Mouse (Mus musculus) liver, embryonic 12.5 days (tissue): ENCODE results near the gene Msi2. TPM values are rescaled to one million over a fixed set of nuclear protein-coding genes. Genes with fewer than 3 reads are reported as not detected.
A peak's percentile ranks its signal among the peaks of the same experiment; 100 is the strongest.

Experiments used
- ATAC-seq: fragments of 200-750 bp; cut with Nextera tagmentation; 2 replicates; pipeline ENCODE4 v1.8.0; 2017; ENCODE audit warnings: moderate number of reproducible peaks, mild to moderate bottlenecking, moderate library complexity
- H3K27ac ChIP-seq: fragments of 300-500 bp; sonication (generic); 2 replicates; pipeline ENCODE4 v1.5.1; 2016; ENCODE audit warnings: mild to moderate bottlenecking
- H3K27me3 ChIP-seq: fragments of 300-500 bp; sonication (generic); replicated peaks from 2 replicates; pipeline ENCODE4 v1.6.1; 2016; ENCODE audit warnings: mild to moderate bottlenecking, moderate library complexity
- H3K36me3 ChIP-seq: fragments of 300-500 bp; sonication (generic); 2 replicates; pipeline ENCODE4 v1.6.1; 2016; ENCODE audit warnings: mild to moderate bottlenecking, moderate library complexity
- H3K4me1 ChIP-seq: fragments of 300-500 bp; sonication (generic); 2 replicates; pipeline ENCODE4 v1.6.1; 2016
- H3K4me2 ChIP-seq: fragments of 300-500 bp; sonication (generic); 2 replicates; pipeline ENCODE4 v1.6.1; 2016; ENCODE audit warnings: mild to moderate bottlenecking, moderate library complexity
- H3K4me3 ChIP-seq: fragments of 300-500 bp; sonication (generic); 2 replicates; pipeline ENCODE4 v1.5.1; 2016; ENCODE audit warnings: mild to moderate bottlenecking, moderate library complexity
- H3K9ac ChIP-seq: fragments of 300-500 bp; sonication (generic); 2 replicates; pipeline ENCODE4 v1.6.1; 2016; ENCODE audit warnings: mild to moderate bottlenecking, moderate library complexity
- H3K9me3 ChIP-seq: fragments of 300-500 bp; sonication (generic); replicated peaks from 2 replicates; pipeline ENCODE4 v1.6.1; 2016; ENCODE audit warnings: mild to moderate bottlenecking, moderate library complexity
- WGBS: fragments of 180-500 bp; shearing (Covaris S2); methylation state at CpG from one replicate; pipeline ENCODE4 v1.1.7; 2016; ENCODE audit not compliant: insufficient replicate concordance; 5-methylcytosine and 5-hydroxymethylcytosine counted together
- polyA plus RNA-seq: library from polyadenylated mRNA; unstranded; fragments of >200 nt; fragmentation: Nextera tagmentation; extraction: Ambion mirVana; gene quantifications from 2 replicates; pipeline ENCODE4 v1.2.1, GENCODE M21; 2016

The Msi2 gene
- polyA plus RNA-seq, 1 experiment from 2014 or later = 5.2 TPM

GRCm38 (mm10) chr11:88468996-88469395, 249.3 kb downstream of the Msi2 start:
- ATAC-seq = no peak
- Histone ChIP-seq H3K4me2 (no peak overlapping the region), H3K27ac (no peak overlapping the region), H3K36me3 (0 out of 2 replicates have a peak, but pooled peaks cover 5% of the 10 kb centered on the region), H3K4me3 (no peak overlapping the region), H3K27me3 (no peaks in the 10 kb centered on the region), H3K9ac (no peak overlapping the region), H3K9me3 (no peaks in the 10 kb centered on the region), H3K4me1 (peaks cover 32% of the 10 kb centered on the region; the same call in 1 of the 2 replicates)

DNA sequence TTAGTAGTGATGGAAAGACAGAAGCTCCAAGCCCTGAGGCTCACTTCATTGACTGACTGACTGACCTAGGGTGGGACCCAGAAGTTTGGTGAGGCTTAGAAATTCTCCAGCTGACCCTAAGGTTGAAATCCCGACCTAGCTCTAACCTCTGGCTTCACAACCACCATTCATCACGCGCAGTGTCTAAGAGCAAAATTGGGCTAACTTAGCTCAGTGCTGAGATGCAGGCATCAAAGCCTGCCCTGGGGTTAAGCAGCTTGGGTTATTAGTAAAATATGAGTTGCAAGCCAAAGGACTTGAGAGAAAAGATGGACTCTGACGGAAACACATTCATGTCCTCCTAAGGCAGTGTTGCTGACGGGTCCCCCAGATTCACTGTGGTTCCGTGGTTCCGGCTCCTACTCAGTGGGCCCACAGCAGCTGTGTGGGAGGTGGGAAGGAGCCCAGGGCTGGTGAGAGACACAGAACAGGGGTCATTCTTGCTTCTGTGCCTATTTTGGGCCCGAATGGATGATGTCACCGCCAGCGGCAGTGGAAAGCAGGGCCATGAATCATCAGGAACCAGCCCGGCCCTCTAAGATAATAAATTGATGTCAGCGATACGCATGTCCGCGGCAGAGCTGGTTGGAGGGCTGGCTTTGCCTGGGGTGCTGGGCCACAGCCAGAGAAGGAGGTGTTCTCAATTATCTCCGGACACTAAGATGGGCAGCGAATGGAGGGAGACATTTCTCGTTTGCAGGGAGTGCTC, 250.6 kb downstream of the Msi2 start:
- 48% methylated on average over 18 of the region's 18 CpGs for WGBS
- Histone ChIP-seq H3K9me3 (no peaks in the 10 kb centered on the region), H3K9ac (no peak overlapping the region), H3K27ac (no peak overlapping the region), H3K4me3 (no peak overlapping the region), H3K4me2 (no peak overlapping the region), H3K4me1 (peaks cover 32% of the 10 kb centered on the region; the same call in 1 of the 2 replicates), H3K36me3 (0 out of 2 replicates have a peak, but pooled peaks cover 5% of the 10 kb centered on the region), H3K27me3 (no peaks in the 10 kb centered on the region)
- no peak for ATAC-seq

DNA sequence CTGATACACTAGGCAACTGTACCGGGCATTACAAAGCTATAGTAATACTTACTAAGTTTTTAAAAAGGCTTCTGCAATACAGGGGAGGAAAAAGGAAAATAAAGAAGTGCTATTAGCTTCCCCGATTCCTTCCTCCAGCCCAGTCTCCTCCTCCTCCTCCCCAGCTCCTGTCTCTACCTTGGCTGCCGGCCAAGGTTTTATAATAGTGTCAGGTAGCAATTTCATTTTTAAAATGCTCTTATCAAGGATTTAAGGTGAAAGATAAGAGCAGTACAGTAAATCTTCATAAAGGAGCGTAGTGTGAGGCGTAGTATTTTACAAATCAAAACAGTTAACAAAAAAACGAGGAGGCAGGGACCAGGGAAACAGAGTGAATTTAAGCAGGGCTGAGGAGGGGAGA, 254.4 kb downstream of the Msi2 start:
- ATAC-seq = no peak
- WGBS = 79% methylated on average over 6 of the region's 6 CpGs
- H3K27me3 ChIP-seq = no peaks in the 10 kb centered on the region
- H3K4me2 ChIP-seq = no peak overlapping the region
- H3K9ac ChIP-seq = no peak overlapping the region
- H3K4me3 ChIP-seq = no peak overlapping the region
- 0 out of 2 replicates have a peak, but pooled peaks cover 5% of the 10 kb centered on the region for H3K36me3 ChIP-seq
- H3K27ac ChIP-seq = no peak overlapping the region
- peaks cover 11% of the 10 kb centered on the region; the same call in 1 of the 2 replicates for H3K4me1 ChIP-seq
- no peaks in the 10 kb centered on the region for H3K9me3 ChIP-seq

GRCm38 (mm10) chr11:88462789-88463188, 255.5 kb downstream of the Msi2 start:
- Histone ChIP-seq H3K27ac (no peak overlapping the region), H3K9ac (no peak overlapping the region), H3K9me3 (no peaks in the 10 kb centered on the region), H3K36me3 (0 out of 2 replicates have a peak, but pooled peaks cover 5% of the 10 kb centered on the region), H3K4me1 (peaks cover 3% of the 10 kb centered on the region; the same call in 1 of the 2 replicates), H3K4me3 (no peak overlapping the region), H3K4me2 (no peak overlapping the region), H3K27me3 (no peaks in the 10 kb centered on the region)
- ATAC-seq = no peak
- WGBS = 79% methylated on average over 8 of the region's 8 CpGs

DNA sequence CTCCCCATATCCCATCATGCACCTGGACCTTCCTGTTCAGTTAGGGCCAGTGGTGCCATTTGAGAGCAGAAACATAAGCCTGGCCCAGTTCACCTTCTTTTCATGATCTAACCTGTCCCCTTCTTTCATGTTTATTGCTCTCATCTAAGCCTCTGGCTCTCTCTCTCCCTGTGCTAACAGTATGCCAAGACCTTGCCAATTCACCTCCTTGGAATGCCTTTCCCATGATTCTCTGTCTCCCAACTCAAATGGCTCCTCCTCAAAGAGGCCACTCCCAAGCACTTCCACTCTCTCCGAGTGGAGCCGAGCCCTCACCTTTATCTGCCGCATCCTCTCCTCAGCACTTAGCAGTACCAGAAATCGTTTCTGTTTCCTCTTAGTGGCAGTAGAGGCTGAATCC, 256.7 kb downstream of the Msi2 start:
- Histone ChIP-seq H3K4me3 (no peak overlapping the region), H3K9ac (no peak overlapping the region), H3K27me3 (no peaks in the 10 kb centered on the region), H3K4me2 (no peak overlapping the region), H3K4me1 (no peaks in the 10 kb centered on the region; the same call in 1 of the 2 replicates), H3K36me3 (no peaks in the 10 kb centered on the region), H3K27ac (no peak overlapping the region), H3K9me3 (no peaks in the 10 kb centered on the region)
- 77% methylated on average over 4 of the region's 4 CpGs for WGBS
- no peak for ATAC-seq

GRCm38 (mm10) chr11:88459946-88460736, 258.2 kb downstream of the Msi2 start:
- Histone ChIP-seq H3K27me3 (no peaks in the 10 kb centered on the region), H3K36me3 (no peaks in the 10 kb centered on the region), H3K9me3 (no peaks in the 10 kb centered on the region), H3K9ac (no peak overlapping the region), H3K4me2 (no peak overlapping the region), H3K27ac (no peak overlapping the region), H3K4me1 (peaks cover 13% of the 10 kb centered on the region), H3K4me3 (no peak overlapping the region)
- ATAC-seq = no peak
- 68% methylated on average over 19 of the region's 19 CpGs for WGBS

DNA sequence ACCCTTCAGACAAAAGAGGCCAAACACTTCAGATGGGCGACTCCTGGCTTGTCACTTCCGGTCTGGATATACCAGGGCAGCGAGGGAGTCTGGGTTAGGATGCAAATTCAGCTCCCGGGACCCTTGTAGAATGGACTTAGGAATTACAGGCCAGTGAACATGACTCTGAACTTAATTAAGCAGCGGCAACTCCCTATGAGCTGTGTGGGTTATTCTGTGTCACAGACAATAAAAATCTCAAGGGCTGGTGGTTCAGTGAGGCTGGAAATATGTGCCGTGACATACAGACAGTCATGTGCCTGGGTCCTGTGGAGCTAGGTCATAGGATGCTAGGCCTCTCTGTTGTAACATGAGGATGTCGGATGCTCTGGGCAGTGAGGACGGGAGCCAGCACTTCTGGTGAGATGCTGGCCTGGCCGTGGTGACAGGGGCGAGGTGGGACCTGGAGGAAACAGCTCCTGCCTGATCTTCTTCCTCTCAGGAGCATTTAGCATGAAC, 261.0 kb downstream of the Msi2 start:
- Histone ChIP-seq H3K4me3 (no peak overlapping the region), H3K27ac (no peak overlapping the region), H3K36me3 (no peaks in the 10 kb centered on the region), H3K9me3 (no peaks in the 10 kb centered on the region), H3K27me3 (no peaks in the 10 kb centered on the region), H3K4me2 (no peak overlapping the region), H3K4me1 (peaks cover 19% of the 10 kb centered on the region), H3K9ac (no peak overlapping the region)
- no peak for ATAC-seq
- WGBS = 75% methylated on average over 10 of the region's 10 CpGs

GRCm38 (mm10) chr11:88454867-88455806, 263.2 kb downstream of the Msi2 start:
- peaks cover 19% of the 10 kb centered on the region for H3K4me1 ChIP-seq
- H3K27ac ChIP-seq = 0 out of 2 replicates have a peak overlapping the region, but pooled peaks have one; percentile 3
- H3K9ac ChIP-seq = no peak overlapping the region
- peak; percentile 51 for ATAC-seq
- H3K27me3 ChIP-seq = no peaks in the 10 kb centered on the region
- H3K4me3 ChIP-seq = no peak overlapping the region
- 39% methylated on average over 19 of the region's 19 CpGs for WGBS
- no peaks in the 10 kb centered on the region for H3K9me3 ChIP-seq
- H3K36me3 ChIP-seq = no peaks in the 10 kb centered on the region
- H3K4me2 ChIP-seq = peak overlapping the region; percentile 31

DNA sequence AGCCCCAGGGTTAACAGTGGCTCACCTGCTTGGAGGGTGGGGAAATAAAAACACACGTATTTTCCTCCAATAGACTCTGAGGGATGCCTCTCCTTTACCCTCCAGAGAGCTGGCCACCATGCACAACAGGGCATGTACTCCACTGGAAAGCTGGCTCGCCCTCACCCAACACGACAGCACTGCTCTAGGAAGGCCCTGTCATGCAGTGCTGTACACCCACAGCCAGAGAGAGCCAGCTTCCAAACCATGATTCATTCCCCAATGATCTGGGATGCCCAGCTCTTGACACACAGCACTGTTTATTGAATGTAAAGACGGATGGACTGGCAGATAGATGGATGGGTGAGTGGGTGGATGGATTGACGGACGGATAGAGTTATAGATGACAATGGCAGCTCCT, 269.1 kb downstream of the Msi2 start:
- Histone ChIP-seq H3K9ac (no peak overlapping the region), H3K4me2 (no peak overlapping the region), H3K27me3 (no peaks in the 10 kb centered on the region), H3K27ac (no peak overlapping the region), H3K4me3 (no peak overlapping the region), H3K4me1 (no peaks in the 10 kb centered on the region; the same call in 1 of the 2 replicates), H3K36me3 (peaks cover 1% of the 10 kb centered on the region; the same call in 1 of the 2 replicates), H3K9me3 (no peaks in the 10 kb centered on the region)
- 68% methylated on average over 6 of the region's 6 CpGs for WGBS
- no peak for ATAC-seq

DNA sequence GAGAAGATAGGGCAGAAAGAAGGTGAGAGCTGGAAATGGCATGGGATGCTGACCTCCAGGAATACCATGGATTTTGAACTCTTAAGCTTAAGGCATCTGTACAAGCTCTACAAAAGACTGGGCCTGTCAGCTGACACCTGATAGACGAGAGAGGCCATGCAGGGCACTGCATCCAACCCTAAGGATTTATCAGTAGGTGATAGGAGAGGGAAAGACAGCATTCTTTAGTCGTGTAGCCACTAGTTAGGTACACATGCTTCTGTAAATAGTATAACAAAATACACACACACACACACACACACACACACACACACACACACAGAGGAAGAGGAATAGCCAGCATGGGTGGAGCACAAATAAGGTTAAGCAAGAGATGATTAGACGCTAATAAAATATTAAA, 269.7 kb downstream of the Msi2 start:
- Histone ChIP-seq H3K4me1 (no peaks in the 10 kb centered on the region; the same call in 1 of the 2 replicates), H3K4me2 (no peak overlapping the region), H3K27ac (no peak overlapping the region), H3K4me3 (no peak overlapping the region), H3K27me3 (no peaks in the 10 kb centered on the region), H3K36me3 (peaks cover 7% of the 10 kb centered on the region), H3K9ac (no peak overlapping the region), H3K9me3 (no peaks in the 10 kb centered on the region)
- 48% methylated on average over 3 of the region's 3 CpGs for WGBS
- ATAC-seq = no peak

DNA sequence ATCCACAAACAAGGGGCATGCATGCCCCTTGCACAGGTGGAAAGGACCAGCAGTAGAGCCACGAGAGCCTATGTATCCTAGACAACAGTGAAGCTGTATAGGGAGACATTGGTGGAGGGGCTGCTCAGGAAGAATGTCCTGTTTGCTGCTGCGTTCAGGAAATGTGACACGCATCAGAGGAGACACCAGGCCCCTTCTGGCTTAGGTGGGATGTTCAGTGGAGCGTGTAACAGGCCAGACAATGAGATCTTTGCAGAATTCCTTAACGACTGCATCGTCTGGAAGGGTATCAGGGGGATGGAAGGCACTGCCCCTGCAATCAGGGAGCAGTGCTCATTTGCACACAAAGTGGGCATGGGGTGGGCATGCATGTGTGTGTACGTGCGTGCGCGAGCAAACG, 271.0 kb downstream of the Msi2 start:
- no peaks in the 10 kb centered on the region for H3K9me3 ChIP-seq
- no peaks in the 10 kb centered on the region; the same call in none of the 2 replicates for H3K4me1 ChIP-seq
- no peak for ATAC-seq

More for the DNA sequence above, 271.0 kb downstream of the Msi2 start:
- H3K4me3 ChIP-seq = no peak overlapping the region
- H3K27me3 ChIP-seq = no peaks in the 10 kb centered on the region
- H3K4me2 ChIP-seq = no peak overlapping the region
- peaks cover 7% of the 10 kb centered on the region for H3K36me3 ChIP-seq
- WGBS = 75% methylated on average over 11 of the region's 11 CpGs
- no peak overlapping the region for H3K27ac ChIP-seq
- H3K9ac ChIP-seq = no peak overlapping the region
